In the genomic region with DNA sequence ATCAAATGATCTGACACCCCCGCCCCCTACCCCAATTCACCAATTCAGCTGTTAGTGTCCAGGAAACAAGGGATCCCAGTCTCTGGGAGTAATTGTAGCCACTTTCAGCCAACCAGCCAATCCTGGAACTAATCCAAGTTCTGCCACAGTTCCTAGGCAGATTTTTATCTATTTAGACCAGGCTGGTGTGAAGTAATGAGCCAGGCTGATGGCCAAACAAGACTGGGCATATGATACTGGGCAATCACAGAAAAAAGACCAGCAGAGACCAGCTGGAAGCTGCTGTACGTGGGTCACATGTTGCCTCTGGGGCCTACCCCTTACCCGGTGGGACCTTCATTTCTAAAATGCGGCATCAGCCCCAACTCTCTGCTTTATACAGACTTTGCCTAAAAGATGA, we compare ENCODE assay signal across 9 mouse cellular contexts. TPM values are rescaled to one million over a fixed set of nuclear protein-coding genes. Genes with fewer than 3 reads are reported as not detected.
DNase-seq lines count a peak whose midpoint lies in the region; ATAC-seq lines count a peak whose summit lies in the region.
"Had no signal": no experiment of that assay in that cellular context is flagged by ENCODE, and none has a peak within 500 bp of the region (broad histone marks: within the 10 kb centered on the region; RNA-seq: fewer than 3 reads in every experiment).

No protein-coding gene starts in this region.

- no peak; the same call in 1 of the 2 replicates for ATAC-seq in kidney, embryonic 15.5 days (replicated peaks; ENCODE audit: low FRiP score)

- H3K9me3 ChIP-seq in kidney, embryonic 15.5 days (replicated peaks) = no peaks in the 10 kb centered on the region

- no peak overlapping the region for H3K4me2 ChIP-seq in kidney, embryonic 15.5 days

- H3K36me3 ChIP-seq in kidney, embryonic 15.5 days = no peaks in the 10 kb centered on the region

- no peak overlapping the region for H3K9ac ChIP-seq in kidney, embryonic 15.5 days

- H3K27me3 ChIP-seq in kidney, embryonic 15.5 days = no peaks in the 10 kb centered on the region

- no peak overlapping the region for H3K4me3 ChIP-seq in kidney, embryonic 15.5 days (replicated peaks)

- no peak overlapping the region for H3K27ac ChIP-seq in kidney, embryonic 15.5 days

- 80% methylated on average over 4 of the region's 4 CpGs for WGBS in kidney, embryonic 15.5 days

- H3K4me1 ChIP-seq in kidney, embryonic 15.5 days = peaks cover 6% of the 10 kb centered on the region; the same call in 1 of the 2 replicates

- DNase-seq in cerebellum, adult 9-10 months = peak; percentile 10
- DNase-seq in cerebellum, adult 18-20 months = no peak
- DNase-seq in kidney, postnatal 14 days = peak; percentile 26
- peak; percentile 80 for DNase-seq in Muller cell, postnatal 12 days (ENCODE audit: inconsistent ontology term)
- peak; percentile 22 for DNase-seq in layer of hippocampus, adult 9-11 months
- no peak for DNase-seq in lung, postnatal 4 days
- no peak for DNase-seq in T-cell, adult 2 months (ENCODE audit: low spot score)
- DNase-seq: heart, postnatal 14 days had no signal

RNA-seq across cellular contexts. Expression of gene Ahnak, which starts 37.5 kb away (rescaled TPM):
- 17.3 and 18.2 TPM in 2 replicates for polyA plus RNA-seq in kidney, embryonic 15.5 days (2015; fragmentation: Nextera tagmentation; extraction: Ambion mirVana)

RNA-seq across cellular contexts. Expression of gene Eef1g, which starts 59.8 kb away (rescaled TPM):
- polyA plus RNA-seq in kidney, embryonic 15.5 days (2015; fragmentation: Nextera tagmentation; extraction: Ambion mirVana) = 467 and 476 TPM in 2 replicates

Comparison
In these comparisons a context has a peak if more than half of its experiments do, and no peak if none do; other contexts are left out.
1. DNase-seq: peak in cerebellum, adult 9-10 months (single experiment), kidney, postnatal 14 days (single experiment), Muller cell, postnatal 12 days (single experiment) and layer of hippocampus, adult 9-11 months (single experiment); none in cerebellum, adult 18-20 months (0 of 2), lung, postnatal 4 days (0 of 2) and T-cell, adult 2 months (single experiment).